Mouse (Mus musculus): ENCODE results near the gene Pim2.

Gene Pim2

DNA sequence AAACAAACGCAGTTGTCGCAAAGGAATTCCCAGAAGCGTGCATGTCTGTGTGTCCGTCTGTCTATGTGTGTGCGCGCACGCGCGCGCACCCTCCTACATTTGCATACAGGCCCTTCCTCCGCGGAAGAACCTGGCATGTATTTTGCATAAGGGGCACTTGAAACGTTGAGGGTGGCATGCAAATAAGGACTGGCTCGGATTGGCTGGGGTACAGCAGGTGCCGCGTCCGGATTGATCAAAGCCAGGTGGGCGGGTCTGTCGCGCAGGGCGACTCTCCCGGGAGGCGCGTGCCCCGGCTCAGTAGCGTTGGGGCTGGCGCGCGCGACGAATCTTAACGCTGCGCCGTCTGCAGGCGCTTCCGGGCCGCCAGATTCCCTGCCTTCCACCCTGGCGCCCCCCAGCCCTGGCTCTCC is at the start of gene Pim2:
Pim2 (plus strand) TSS at position 256 of the 413 bp plus-strand sequence.
- peak; percentile 81 for DNase-seq (ENCODE audit: low spot score)

DNA sequence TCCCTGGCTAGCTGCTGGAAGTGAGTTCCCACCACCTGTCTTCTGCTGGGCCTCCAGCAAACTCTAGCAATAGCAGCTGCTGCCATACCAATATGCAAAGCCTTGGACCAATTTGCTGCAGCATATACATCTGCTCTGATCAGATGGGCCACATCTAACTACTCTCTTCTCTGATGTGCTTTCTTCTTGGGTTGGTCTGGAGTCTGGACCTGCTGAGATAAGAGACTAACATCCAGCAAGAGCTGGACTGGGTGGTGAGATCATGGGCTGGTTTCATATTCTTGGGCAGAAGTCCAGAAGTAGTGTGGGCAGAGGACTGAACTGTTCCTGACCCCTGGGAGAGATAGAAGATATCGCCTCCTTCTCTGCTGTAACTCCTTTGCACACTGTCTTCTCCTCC is 40.9 kb upstream of the Pim2 start:
- DNase-seq (ENCODE audit: low spot score) = no peak

DNA sequence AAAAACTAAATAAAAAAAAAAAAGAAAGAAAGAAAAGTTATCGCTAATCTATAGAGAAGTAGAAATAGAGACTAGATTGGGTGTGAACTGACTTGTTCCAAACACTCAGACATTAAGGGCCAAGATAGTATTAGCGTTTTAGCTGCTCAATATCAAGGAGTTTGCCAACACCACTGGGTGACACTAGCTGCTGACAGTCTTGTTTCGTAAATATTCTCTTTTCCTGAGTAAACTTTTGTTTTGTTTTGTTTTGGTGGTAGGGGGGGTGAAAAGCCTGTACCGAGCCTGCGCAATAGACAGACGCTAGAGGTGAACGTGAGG is 37.3 kb upstream of the Pim2 start:
- DNase-seq (ENCODE audit: low spot score) = no peak

DNA sequence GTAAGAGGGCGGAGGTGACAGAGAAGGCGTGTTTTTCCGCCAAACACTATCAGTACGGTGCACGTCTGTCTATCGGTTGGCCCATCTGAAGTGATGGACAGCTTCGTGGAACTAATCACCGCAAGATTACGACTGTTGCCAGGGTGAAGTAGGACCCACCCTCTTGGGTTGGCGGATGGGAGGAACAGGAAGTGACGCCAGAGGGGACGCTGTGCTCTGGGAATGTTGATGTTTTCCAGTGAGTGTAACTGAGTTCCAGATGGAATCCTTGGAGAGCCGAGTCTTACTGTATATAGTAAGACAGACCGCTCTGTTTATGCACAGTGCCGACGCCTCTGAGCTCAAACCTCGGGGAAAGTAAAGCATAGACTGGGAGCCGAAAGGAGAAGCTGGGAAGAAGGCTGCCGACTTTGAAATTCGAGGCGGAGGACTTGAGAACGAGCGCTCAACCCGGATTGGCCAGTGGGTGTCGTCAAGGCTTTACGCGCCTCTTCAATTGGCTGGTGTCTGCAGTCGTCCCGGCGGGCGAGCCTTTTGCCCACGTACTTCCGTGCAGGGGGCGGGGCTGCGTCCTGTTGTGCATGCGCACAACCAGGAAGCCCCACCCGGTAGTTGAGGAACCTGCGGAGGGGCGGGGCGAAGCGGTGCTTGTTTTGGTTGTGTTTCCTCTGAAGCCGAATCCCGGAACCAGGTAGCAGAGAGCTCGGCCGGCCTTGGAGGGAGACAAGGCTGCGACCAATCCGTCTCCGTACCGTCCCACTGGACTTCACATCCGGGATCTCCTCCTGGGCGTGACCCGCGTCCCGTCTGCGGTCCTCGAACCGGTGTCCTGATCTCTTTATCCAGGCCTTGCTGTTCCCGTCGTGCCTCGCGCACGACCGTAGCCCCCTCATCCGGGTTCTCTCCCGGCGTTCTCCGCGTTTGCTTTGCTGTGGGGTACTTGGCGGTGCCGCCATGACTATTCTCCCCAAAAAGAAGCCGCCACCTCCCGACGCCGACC is 36.6 kb upstream of the Pim2 start, which contains the start of gene Otud5:
Otud5 (plus strand) TSS at position 202 of the 1,000 bp plus-strand sequence.
- peak; percentile 94 for DNase-seq (ENCODE audit: low spot score)

DNA sequence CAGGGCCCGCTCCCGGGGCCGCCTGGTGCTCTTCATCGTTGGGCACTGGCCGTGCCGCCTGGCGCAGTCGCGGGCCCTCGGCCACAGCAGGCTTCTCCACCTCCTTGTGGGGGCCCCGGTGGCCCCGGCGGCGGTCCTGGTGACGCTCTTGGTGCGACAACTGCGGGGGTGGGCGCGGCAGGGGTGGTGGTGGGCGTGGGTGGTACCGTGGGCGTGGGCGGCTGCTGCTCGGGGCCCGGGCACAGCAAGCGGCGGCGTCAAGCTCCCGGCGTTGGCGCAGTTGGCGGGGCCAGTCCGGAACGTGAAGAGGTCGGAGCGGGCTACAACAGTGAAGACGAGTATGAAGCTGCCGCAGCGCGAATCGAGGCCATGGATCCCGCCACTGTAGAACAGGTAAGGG is 35.7 kb upstream of the Pim2 start:
- no peak for DNase-seq (ENCODE audit: low spot score)

DNA sequence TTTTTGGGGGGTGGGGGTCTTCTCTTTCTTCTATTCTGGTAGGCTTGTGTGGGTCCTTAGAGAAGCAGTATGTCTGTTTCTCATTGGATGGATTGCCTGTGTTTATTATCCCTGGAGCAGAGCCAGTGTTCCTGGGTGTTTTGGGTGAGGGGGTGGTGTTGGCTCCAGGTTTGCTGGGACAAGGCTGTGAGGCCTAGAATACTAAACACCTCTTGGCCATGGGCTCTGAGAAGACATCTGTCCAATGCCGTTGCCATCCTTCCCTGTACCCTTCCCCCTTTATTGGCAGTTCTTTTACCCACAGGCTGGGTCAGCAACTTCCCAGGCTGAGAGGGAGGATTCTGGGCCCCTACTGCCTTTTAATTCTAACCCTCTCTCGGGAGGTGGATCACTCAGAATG is 30.2 kb upstream of the Pim2 start:
- no peak for DNase-seq (ENCODE audit: low spot score)

DNA sequence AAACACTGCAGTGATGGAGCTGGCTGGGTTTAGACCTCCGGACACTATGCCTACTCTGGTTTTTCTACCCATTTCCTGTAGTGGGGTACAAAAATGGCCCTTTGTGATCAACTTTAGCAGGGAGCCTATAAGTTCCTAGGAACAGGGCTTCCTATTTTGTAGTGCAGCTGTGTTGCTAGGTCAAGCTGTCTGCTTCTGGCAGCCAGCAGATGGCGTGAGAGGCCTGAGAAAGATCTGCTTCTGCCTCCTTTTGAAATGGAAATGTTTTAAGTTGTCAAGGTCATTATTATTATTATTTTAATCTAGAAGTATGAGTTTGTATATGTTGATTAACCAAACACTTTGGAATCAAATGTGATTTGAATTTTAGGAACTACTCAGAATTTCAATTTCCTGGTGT is 23.5 kb upstream of the Pim2 start:
- DNase-seq (ENCODE audit: low spot score) = peak; percentile 38

DNA sequence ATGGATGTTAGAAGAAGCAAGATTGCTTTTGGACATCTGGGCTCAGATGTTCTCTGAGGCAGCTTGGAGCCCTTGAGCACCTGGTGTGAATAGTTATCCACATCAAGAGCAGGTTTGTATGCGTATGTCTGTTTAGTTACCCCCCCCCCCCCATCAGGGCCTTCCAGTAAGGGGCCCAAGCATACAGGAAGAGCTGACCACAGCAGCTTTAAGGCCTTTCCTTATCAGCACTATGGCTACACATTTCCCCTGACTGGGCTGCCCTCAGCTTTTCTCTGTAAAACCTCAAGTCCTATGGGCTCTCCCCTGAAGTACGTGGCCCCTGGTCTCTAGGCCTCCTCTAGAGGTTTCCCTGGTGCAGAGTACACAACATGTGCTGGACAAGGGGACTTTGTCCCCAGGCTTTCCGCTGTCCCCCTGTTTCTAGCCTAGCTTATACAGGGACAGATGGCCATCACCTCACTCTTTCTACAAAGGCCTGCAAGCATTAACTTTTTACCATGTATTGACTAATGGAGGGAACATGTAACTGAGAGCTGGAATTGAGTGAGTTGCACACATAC is 18.8 kb upstream of the Pim2 start:
- no peak for DNase-seq (ENCODE audit: low spot score)

DNA sequence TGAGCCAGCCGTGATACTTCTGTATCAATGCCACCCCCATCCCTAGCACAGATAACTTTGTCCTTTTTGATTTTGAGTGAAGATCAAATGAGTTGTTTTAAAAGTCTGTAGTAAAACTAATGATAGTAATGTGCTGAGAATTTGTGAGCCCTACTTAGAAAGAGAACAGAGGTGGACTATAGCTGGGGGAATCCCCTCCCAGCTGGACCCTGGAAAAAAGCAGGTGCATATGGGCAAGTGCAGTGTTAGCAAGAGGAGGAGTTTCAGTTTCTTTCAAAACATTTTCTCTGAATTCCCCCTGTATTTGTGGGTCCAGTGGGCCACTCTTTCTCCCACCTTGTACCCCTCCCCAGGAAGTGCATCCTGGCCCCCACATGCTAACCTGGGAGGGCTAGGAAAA is 14.9 kb upstream of the Pim2 start:
- DNase-seq (ENCODE audit: low spot score) = no peak

DNA sequence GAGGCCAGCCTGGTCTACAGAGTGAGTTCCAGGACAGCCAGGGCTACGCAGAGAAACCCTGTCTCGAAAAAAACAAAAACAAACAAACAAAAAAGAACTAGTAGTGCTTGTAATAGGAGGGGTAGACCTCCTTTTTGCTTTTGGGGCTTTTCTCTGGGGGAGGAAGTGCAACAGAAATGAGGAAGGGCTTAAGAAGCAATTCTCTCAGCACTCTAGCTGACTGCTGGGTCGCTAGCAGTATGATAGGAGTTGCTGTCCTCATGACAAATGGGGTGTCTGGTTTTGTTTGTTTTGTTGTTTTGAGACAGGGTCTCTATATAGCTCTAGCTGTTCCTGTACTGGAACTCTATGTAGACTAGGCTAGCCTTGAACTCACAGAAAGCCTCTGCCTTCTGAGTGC is 13.5 kb upstream of the Pim2 start:
- no peak for DNase-seq (ENCODE audit: low spot score)

DNA sequence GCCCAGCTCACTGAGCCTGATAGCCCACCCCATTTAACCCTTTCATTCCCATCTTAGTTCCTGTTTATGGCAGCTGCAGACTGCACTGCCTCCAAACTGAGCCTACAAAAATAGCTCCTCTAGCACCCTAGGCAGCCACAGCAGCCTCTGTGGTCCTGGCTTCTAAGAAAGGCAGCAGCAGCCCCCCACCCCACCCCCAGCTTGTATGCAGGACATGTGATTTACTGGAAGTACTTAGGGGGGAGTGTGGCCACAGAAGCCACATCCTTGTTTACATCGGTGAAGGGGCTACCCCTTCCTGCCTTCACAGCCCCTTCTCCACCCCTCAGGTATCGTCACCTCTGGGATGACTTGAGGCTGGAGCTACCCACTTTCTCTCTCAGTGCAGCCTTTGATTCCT is 12.7 kb upstream of the Pim2 start:
- no peak for DNase-seq (ENCODE audit: low spot score)

DNA sequence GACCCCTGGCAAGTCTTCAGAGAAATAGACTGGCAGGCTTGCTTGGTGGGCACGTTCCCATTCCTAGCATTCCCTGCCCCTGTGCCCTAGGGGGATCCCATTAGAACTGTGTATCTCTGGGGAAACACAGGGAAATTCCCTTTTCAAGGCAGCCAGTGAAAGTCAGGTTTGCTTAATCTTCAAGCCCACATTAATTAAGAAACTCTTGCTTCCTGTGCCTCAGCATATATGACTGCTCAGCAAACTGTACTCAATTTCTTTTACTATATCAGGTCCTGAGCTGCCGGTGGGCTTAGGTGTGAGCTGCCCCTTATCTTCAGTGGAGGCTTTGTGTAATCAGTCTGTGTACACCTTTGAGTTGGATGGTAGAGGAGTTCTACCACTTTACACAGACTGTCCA is 12.3 kb upstream of the Pim2 start:
- no peak for DNase-seq (ENCODE audit: low spot score)

DNA sequence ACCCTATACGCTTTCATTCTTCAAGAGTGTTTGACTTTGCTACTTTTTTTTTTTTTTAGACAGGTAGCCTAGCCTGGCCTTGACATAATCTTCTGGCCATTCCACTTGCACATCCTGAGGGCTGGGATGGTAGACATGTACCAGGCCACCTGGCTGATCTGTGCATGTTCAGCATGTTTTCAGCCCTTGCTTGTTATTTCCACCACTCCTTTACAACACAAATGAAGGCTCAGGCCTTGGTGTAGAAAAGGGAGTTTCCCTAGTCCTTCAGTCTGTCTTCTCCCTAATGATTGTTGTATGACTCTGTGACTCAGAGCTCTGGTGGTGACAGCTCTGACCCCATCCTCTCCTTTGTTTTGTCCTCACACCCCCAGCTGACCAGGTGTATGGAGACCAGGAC is 10.9 kb upstream of the Pim2 start:
- DNase-seq (ENCODE audit: low spot score) = no peak

DNA sequence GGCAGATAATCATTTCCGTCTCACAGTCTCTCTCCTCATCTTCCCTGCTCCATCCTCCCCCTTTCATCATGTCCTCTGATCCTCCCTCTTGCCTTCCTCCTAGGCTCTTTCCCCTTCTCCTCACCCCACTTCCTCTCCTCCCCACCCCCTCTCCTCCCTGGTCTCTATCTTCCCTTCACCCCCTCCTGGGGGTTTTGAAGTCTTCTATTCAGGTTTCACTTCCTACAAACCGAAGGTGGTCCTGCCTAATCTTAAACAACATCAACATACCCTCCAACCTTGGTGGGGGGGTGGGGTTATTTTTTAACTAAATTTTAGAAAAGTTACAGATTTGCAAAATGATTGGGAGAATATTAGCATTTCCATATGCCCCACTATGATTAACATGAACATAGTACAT is 9.6 kb upstream of the Pim2 start:
- DNase-seq (ENCODE audit: low spot score) = no peak

DNA sequence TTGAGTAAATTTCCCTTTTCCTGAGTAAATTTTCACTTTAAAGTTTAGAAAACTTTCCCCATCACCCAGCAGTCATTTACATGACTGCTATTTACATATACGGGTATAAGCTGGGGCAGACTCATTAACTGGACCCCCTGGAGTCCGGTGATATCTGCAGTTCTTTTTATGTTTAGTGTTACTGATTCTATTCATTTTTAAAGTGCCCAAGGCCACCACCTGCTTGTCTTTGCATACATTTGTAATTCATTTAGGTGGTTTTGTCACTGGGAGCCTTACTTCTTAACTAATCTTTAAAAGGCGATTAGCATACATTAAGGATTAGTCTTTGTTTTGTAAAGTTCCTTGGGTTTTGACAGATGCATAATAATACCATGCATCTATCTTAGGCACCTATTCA is 8.2 kb upstream of the Pim2 start:
- DNase-seq (ENCODE audit: low spot score) = no peak

DNA sequence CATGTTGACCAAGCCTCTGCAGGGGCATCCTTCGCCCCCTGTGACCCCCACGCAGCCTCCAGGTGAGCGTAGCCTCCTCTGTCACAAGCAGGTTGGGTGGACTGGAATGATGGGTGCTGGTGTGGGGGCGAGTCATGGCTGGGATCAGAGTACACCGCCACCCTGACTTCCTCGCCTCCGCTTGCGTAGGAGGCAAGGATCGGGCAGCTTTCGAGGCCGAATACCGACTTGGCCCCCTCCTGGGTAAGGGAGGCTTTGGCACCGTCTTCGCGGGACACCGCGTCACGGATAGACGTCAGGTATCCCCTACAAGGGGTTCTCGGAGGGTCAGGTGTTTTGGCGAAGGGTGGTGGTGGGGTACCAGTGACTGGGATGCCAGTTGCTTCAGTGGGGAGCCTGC is 433 bp downstream of the Pim2 start:
- no peak for DNase-seq (ENCODE audit: low spot score)

DNA sequence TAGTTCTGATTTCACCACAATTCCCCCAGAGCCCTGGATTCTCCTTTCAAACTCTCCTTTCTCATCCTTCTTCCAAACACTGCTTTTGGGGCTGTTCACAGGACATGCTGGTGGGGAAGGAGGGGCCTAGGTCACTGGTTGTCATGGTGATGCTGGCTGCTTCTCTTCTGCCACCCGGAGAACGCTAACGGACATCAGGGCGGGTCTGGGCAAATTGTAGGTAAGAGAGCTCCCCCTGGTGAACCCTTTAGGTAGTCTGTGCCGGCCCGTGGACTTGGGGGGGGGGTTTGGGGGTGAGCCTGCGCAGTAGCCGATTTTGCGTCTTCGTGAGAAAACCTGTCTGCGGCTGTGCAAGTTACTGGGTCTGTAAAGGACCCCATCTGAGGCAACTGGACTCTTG is 1.8 kb downstream of the Pim2 start:
- DNase-seq (ENCODE audit: low spot score) = peak; percentile 85

DNA sequence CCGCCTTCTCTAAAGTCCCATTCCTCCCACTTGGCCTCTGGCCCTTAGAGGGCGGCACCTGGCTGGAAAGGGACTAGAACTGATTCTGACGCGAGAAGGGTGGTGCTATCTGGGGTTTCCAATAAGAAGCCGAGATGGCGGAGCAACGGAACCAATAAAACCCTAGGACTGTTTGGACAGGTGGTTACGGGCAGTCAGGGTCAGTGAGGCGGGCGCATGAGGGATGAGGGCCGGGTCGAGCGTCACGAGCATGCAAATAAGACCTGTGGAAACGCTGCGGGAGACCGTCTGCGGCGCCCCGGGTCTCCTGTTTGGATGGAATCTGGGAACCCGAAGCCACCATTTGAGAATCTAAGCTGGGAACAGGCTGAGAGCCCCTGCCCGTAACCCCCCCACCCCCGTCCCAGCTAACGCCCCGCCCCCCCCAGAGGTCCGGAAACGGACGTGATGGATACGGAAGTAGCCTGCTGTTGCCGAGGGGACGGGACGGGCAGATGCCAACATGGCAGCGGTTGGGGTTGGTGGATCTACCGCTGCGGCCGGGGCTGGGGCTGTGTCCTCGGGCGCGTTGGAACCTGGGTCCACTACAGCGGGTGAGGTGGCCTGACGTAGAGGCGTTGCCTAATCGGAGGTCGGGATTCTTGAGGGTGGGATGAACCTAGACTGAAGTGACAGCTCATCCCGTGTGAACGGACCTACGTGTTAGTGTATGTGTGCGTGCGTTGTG is 5.9 kb downstream of the Pim2 start, which contains the start of gene Slc35a2:
Slc35a2 (plus strand) TSS at position 188 of the 727 bp plus-strand sequence.
- DNase-seq (ENCODE audit: low spot score) = peak; percentile 91

DNA sequence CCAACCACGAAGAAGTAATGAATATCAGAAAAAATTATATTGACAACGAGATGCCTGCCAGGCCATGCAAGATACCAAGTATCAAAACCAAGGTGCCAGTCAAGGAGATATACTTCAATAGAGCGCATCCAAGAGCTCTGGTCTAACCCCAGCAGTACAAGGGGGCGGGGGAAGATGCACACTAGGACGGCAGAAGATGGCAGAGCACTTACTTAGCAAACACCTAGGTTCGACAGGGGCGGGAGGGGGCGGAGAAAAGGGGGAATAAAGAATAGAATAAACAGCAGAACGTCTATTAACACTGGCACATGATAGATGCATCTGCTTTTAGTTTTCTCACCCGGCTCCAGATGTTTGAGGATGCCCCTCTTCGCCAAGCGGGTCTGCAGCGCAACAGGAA is 20.1 kb downstream of the Pim2 start:
- DNase-seq (ENCODE audit: low spot score) = no peak

DNA sequence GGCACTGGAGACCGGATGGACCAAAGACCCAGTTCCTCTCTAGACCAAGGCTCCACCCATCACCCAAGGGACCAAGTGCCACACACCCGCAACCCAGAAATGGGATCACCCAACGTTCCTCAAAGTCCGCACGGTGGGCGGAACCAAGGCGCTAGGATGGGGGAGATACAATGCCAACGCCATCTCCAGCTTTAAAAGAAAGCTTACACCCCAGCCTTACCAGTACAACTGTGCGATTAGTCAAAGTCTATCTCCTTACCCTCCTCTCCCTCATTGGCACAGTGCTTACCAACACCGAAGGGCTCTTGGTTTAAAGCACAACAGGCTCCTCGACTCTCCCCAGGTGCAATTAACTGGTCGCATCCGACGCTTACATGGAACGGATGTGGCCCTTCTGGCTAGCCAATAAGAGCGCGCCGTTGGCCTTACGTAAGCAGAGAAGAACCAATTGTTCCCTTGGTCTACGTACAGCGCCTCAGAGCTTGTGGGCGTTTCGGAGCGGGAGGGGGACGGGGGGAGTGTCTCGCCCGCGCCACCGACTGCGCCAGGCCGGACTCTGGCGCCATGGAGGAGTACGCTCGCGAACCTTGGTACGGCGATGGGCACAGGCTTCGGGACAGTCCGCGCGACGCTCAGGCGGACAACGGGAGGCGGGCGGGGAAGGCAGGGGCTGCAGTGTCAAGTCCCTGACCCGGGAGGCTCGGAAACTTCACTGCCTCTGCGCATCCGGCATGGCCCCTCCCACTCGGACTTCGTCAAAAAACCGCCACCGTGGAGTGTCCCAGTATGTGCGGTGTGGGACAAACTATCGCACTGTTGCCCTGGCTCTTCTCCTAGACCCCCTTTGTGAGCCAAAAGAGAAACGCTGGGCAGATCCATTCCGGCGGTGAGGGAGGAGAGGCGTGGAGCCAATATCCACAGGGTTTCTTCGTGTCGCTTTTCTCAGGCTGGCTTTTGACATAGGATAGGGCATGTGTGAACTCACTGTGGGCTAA is 21.1 kb downstream of the Pim2 start, which contains the start of the genes Pqbp1 and Timm17b:
Pqbp1 (minus strand) TSS at position 390 of the 995 bp plus-strand sequence.
Timm17b (plus strand) TSS at position 478 of the 995 bp plus-strand sequence.
- peak; percentile 92 for DNase-seq (ENCODE audit: low spot score)

DNA sequence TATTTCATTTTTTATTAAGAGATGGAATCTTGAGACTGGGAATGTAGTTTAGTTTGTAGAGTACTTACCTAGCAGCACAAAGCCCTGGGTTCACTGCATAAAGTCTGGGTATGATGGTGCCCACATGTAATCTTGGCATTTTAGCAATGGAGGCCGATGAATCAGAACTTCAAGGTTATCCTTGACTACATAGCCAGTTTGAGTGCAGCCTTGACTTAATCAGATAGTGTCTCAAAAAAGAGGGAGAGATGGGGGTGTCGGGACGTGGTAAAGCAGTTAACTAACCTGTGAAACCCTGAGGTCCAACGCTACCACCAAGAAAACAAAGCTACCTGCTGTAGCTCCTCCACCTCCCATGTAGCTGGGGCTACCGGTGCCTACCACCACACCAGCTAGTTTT is 26.4 kb downstream of the Pim2 start:
- DNase-seq (ENCODE audit: low spot score) = no peak
